Mouse (Mus musculus) urinary bladder, adult 18-20 months (tissue): ENCODE data around the gene Ptprn2.

ENCODE experiments used
- DNase-seq, 2 experiments: peaks; one replicate each; pipeline ENCODE4 v3.0.0; 2022; ENCODE audit warnings: low spot score in 2 of 2, mixed read lengths in 2 of 2

Gene Ptprn2

DNA sequence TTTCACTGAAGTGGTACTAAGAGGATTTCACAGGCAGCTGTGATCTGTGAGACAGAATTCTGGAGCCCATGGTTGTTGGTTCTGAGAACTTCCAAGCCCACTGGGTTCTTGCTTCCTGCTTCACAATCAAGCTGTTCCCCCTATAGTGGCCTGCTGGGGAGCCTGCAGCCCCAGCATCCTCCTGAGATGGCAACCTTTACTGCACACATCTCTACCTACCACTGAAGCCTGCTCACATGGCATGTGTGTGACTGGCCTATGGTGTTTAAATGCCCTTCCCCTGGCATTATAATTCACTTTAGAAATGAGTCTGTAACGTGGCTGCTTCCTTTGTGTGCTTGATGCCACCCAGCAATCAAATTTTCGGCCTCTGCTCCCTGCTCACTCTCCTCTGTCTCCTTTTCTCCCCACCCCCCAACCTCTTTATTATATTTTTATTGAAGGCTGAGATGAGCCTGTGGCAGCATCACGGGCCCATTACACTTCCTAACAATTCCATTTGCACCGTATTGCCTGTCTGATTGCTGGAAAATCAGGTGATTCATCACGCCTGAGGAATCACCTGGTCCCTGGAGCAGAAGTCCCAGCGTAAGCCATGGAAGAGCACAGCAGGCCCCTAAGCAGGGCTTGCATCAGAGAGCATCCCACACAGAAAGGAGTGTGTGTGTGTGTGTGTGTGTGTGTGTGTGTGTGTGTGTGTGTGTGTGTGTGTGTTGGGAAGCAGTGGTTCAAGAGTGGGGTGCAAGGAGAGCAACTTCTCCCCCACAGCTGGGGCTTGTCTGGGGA lies 402.2 kb downstream of the Ptprn2 start:
- no peak for DNase-seq

DNA sequence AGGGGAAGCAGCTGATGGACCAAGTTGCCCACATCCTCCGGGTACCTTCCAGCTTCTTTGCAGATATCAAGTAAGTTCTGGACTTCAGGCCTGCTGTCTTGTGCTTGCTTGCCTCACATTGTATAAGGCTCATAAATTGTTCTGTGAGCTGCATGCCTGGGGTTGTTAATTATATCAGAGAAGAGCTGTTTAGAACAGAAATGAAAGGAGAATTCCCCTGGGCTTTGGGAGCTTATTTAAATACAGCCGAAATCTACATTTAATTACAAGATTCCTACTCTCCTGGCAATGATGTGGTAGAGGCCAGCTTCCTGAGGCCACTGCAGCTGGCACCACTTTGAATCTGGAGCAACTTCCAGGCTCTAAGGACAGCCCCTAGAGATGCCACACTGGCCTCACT lies 403.3 kb downstream of the Ptprn2 start:
- no peak for DNase-seq

DNA sequence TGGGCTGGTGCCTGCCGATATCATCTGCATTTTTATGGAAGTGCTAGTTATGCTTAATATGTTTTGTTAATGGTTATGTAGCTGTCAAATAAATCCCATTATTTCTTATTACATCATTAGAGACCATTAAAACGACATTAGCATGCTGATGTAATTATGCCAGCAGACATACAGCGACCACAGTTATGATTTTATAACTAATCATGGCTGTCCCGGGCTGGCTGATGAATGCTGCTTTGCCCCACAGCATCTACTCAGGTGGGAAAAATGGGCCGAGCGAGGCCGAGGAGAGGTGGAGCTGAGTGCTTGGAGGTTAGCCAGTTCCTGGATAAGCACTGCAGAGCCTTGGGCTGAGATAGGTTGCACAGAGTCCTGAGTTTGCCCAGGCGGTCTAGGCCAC lies 407.1 kb downstream of the Ptprn2 start:
- no peak for DNase-seq

DNA sequence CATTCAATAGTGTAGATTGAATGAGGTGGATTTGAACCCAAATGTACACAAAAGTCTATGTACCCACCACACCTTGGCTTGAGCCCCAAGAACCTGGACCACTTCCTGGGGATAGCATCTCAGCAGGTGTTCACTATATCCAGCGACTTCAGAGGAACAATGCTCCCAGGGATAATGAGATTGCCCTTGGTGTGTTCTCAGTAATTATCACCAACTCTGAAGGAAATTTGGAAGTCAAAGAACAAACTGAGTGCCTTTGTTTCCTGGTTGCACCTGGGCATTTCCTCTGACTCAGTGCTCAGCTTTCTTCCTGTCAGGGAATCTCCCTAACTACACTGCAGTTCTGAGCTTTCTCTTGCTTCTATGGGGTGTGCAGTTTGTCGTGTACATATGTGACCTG lies 411.1 kb downstream of the Ptprn2 start:
- DNase-seq: no peak

DNA sequence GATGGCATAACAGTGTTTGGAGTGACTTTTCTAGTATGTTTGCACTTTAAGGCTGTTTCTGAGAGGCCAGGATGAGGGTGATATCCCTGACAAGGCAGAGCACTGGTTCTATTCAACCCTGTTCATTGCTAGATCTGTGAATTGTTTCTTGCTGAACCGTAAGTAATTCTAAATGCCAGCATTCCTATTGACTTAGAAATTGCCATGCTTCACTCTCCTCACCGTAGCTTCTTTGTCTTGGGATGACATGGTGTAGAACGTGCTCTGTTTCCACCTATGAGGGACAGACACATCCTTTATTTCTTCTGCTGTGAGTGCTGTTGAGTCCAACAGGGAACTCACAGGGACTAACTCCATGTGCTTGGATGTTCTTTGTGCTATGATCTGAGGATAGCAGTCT lies 416.3 kb downstream of the Ptprn2 start:
- DNase-seq: no peak

DNA sequence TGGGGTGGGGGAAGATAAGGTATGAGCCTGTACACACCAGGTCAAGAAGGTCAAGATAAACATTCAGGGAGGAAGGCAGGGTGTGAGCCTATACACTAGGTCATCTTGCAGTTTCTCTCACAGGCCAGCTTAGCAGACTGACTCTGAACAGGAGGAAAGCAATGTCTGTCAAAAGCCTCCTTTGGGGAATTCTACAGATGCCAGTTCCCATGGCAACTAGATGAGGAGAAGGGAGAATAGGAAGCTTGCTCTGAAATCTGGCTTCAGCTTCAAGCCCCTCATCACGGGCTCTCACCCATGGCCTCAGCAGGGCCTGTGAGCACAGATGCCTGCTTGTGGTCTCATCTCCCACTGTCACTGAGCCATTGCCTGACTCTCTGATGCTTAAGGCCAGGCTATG lies 421.9 kb downstream of the Ptprn2 start:
- no peak for DNase-seq

DNA sequence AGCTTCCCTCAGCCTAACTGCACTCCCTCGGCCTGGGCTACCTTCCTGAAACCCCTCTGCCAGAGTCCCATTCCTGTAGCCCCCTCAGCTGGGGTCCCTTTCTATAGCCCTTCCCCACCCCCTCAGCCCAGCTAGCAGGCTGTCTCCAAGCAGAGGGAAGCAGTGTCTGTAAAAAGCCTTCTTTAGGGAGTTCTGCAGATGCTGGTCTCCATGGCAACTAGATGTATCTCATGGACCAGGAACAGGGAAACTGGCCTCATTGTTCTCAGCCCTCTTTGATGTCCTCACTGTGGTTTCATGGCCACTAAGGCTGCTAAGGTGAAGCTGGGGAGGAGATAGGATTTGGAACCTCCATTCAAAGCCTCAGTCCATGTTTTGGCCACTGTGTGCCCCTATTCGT lies 423.1 kb downstream of the Ptprn2 start:
- DNase-seq: no peak

DNA sequence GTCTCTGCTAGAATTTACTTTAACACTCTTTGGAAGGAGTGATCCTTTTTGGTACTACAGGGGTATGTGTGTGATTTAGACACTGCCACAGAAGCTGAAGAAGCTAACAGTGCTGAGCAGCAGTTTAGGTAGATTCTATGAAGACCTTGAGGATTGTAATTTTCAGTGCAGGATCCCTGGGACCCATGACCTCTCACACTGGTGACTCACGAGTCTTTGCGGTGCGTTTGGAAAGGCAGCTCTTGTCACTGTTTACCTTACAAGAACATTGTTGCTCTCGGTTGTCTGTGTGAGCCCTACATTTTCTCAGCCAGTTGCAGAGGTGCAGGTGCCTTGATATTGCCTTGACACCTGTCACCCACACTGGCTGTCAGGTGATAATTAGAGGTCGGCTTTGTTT lies 431.3 kb downstream of the Ptprn2 start:
- DNase-seq: no peak

DNA sequence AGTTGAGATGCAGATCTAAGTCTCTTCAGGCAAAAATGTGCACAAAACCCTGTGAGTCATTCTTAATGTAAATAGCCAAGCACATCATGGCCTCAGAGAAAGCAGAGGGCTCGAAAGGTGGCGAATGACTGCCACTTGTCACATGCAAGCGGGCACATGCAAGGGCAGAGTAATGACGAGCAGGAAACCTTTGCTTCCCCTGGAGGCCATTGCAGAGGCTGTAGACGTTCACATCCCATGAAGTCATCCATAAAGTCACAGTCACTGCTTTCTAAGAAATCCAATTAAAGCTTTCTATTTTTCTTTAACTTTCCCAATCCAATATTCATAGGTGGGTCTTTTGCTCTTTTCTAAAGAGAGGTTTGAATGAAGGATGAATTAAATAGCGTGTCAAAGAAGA lies 433.7 kb downstream of the Ptprn2 start:
- DNase-seq: no peak

DNA sequence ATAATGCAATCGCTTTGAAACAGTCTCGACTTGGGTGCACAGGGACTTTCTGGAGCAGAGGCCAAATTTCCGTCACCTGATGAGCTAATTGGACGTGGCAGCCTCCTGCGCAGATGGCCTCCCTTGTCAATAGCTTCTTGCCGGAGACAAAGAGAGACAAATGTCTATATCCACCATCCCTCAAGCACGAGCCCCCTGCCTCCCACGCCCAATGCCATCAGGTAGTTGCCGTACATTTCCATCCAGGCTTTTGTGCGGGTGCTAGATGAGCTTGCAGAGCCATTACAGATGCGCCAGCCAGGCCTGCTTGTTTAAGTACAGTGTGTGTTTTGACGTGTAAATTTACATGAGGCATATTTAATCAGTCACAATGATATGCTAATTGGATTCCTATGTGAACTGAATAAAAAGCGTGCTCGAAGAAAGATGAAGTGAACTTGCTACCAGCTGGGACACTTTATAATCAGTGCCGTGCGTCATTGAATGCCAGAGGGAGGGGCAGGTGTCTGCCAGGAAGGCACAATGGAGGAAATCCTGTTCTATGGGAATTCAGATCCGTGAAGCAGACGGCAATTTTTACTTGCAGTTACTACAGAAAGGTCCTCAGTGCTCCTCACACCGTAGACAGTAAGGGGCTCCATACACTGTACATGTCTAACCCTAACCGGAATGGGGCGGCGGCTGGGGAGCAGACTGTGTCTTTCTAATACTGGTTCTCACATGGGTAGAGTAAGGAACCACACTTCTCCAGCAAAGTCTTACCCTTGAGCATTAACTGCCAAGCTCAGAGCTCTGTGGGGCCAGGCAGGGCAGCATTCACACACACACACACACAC lies 434.4 kb downstream of the Ptprn2 start:
- DNase-seq: no peak

DNA sequence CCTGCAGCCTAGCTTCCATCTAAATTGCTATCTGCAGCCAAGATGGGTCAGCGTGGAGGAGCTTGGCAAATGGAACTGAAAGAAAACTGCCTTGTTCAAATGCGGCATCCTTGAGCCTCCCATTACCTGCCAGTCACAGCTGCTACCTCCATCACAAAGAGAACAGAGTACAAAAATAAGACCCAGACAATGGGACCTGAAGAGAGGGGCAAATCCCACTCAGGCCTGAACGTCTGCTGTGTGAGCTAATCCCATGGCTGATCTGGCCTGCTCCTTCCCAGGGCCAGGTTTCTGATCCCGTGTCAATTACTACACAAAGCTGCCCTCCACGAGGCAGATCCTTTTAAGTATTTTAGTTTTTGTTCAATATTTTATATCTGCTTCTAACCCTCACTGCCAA lies 441.6 kb downstream of the Ptprn2 start:
- no peak for DNase-seq

DNA sequence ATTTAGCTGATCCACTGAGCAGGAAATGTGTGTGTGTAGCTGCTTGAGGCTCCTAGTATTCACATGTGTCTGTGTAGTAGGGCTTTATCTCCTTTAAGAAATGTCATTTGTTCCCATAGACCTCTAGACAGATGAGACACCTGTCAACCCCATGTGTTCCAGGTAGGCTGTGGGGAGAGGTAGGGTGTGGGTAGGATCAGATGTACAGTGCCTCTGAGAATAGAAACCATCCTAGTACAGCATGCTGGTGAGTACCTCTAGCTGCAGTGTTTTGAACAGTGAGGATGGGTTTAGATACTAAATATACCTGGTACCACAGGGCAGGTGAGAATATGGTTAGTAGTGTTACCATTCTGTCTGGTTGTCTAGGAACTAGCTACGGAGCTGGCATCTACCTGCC lies 442.0 kb downstream of the Ptprn2 start:
- DNase-seq: no peak

DNA sequence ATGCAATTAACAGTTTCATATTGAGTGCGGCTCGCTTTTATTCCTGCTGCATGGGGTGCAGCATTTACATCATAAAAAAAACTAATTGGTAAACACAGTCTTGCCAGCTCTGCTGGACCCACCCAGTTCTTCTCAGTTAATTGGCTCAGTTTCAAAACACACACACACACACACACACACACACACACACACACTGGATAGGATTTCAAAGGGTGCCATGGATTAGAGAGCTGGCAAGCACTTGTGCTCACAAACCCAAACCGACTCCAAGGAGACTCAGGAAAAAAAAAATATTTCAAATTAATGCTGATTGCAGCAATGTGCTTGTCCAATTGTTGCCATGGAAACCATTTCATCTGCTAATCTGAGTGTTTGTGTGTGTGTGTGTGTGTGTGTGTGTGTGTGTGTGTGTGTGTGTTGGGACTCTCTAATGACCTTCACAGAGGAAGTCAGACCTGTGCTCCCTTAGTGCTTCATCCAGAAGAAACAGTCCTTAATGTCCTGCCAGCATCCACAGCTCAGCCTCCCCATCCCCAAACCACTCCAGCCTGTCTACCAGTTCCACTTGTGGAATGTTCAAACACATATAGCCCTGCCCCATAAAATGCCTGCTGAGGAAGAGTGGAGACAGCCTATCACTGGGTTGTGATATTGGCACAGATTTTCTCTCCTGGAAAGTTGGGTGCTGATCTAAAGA lies 452.8 kb downstream of the Ptprn2 start:
- no peak for DNase-seq

DNA sequence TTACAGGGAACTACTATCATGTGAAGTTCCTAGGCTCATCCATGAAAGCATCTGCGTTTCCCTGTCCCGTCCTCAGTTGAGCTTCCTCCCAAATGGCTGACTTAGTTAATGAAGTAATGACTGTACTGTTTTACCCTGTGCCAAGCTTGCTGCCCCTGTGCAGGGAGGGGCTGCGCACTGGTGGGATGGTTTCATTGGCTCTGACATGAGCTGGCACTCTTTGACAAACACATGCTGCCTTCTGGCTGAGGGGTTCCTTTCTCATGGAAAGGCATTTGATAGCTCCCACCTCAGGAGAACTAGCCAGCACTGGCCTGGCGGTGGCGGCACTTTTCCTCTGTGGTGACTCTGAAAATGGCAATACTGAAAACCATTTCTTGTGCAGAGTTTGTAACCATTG lies 458.4 kb downstream of the Ptprn2 start:
- DNase-seq: no peak

DNA sequence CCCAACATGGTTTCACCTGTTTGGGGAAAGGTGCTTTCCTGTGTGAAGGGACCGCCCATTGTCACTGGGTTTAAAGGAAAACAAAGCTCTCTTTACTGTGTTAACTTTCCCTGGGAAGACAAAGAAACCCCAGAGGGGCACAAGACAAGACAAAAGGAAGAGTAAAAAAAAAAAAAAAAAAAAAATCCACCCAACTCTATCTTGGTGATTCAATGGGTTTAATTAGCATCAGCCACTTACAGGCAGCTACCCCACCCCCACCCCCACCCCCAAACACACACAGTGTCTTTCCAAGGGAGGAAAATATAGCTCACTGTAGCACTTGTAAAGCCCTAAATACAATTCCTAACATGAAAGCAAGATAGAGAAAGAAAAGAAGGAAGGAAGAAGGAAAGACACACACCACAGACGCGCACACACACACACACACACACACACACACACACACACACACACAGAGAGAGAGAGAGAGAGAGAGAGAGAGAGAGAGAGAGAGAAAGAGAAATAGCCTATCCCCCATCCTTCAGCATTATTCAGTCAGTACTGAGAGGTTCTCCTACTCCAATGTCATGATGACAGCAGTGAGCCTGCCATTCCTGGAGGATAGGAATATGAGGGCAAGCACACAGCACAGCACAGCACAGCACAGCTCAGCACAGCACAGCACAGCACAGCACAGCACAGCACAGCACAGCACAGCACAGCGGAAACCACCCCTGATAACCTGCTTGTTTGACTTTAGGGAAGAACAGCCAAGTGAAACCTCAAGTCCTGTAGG lies 462.8 kb downstream of the Ptprn2 start:
- no peak for DNase-seq

DNA sequence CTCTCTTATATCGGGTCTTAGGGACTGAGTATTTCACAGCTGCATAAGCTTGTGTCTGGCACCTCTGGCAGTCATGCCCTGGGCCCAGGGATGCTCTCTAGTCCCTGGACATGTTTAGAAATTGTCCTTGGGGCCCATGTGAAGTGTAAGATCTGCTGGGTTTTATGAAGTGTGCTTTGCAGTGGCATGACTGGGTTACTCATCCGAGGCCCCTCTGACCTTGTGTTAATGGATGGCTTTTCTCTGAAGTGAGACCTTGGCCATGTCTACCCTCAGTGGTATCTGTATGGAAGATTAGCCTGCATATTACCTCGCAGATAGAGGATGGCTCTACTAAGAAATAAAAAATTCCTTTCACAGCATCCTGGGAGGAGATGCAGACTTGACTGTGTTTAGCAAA lies 464.2 kb downstream of the Ptprn2 start:
- DNase-seq: no peak

DNA sequence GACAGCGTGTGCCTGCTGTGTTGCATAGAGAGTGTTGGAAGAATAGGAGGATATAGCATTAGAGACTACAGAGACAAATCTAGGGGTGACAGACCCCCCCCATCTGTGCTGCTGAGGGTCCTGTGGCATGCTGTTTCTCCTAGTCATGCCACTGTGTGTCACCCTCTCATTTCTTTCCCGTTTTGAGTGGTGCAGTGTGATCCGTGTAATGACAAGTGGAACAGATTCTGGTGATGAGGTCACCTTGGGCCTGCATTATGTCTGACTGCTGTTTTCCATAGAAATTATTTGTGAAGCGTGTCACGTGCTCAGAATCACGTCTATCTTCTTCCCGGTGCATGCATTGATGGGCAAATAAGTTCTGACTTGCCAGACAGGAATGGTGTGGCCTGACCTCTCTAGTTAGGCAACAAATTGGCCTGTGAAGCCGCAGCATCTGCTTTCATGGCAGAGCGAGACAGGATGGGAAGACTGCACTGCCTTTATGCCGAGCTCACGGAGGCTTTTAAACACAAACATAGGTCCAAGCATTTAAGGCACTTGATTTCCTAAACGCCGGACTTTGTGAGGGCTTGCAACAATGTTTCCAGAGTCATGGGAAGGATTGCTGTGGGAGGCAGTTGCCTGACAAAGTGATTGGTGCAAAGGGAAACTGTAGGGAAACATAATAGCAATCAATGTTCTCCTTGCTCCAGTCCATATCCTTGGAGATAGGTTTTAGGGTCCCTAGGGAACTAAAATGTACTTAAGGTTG lies 467.1 kb downstream of the Ptprn2 start:
- no peak for DNase-seq

DNA sequence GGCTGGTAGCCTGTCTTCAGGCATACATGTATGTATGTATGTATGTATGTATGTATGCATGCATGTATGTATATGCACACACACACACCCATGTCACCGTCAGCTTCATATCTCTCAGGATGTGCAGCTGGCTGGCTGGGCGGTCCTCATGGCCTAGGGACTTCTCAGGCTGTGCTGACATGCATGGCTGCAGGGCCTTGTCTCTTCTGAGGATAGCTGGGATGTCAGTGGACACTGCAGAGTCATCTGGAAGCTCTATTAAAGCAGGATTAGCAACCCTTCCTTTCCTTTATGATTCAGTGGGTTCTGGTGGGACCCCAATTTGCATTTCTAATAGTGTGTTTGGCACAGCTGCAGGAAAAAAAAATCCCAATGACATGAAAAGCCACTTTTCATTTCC lies 473.6 kb downstream of the Ptprn2 start:
- no peak for DNase-seq

DNA sequence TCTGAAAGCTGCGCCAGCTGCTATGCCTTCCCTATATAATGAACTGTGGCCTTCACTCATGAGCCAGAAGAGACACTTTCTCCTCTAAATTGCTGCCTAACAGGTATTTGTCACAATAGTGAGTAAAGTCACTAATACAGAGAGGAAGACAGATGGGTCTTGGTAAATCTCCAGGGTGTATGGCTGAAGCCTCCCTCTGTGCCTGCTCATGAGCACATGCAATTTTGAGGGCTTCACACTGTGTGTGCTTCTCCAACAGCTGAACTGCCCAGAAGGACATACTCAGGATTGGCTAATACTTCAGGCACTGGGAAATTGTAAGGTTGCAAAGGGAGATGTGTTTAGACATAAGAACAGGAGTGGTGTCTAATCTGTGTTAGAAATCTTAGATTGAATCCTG lies 478.4 kb downstream of the Ptprn2 start:
- DNase-seq: no peak

DNA sequence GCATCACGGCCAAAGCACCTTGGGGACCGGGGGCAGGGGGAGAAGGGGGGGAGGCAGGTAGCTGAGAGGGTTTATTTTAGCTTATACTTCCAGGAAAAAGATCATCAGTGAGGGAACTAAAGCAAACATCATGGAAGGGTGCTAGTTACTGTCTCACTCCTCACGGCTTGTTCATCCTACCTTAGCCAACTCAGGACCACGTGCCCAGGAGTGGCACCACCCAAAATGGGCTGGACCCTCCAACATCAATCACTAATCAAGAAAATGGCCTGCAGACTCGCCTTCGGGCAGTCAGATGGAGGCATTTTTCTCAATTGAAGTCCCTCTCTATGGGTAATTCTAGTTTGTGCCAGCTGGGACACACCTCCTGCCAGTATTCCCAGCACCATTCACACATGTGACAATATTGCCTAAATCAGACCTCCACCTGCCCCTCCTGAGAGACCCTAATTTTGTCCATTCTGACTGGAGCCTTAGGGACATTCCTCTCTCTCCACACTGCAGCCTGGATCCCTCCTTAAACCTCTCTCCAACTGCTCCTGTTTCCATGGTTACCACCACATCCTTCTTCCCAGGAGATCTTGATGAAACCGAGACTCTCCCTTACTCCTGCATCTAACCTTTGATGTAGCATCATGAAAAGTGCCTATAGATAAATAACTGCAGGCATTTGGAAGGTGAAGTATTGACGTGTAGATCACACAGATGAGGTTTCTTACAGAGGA lies 482.9 kb downstream of the Ptprn2 start:
- no peak for DNase-seq
